Mouse (Mus musculus) forebrain, embryonic 12.5 days (tissue): ENCODE data around the gene Aplnr. TPM values are rescaled to one million over a fixed set of nuclear protein-coding genes. Genes with fewer than 3 reads are reported as not detected.

Source experiments
- ATAC-seq: fragments of 200-750 bp; cut with Nextera tagmentation; 2 replicates; pipeline ENCODE4 v1.8.0; 2017; ENCODE audit warnings: moderate TSS enrichment; ENCODE audit not compliant: low FRiP score
- H3K27ac ChIP-seq: fragments of 300-500 bp; sonication (generic); 2 replicates; pipeline ENCODE4 v1.5.1; 2016; ENCODE audit warnings: mild to moderate bottlenecking
- H3K27me3 ChIP-seq: fragments of 300-500 bp; sonication (generic); 2 replicates; pipeline ENCODE4 v1.6.1; 2016; ENCODE audit warnings: mild to moderate bottlenecking
- H3K36me3 ChIP-seq: fragments of 300-500 bp; sonication (generic); replicated peaks from 2 replicates; pipeline ENCODE4 v1.6.1; 2016; ENCODE audit warnings: mild to moderate bottlenecking
- H3K4me1 ChIP-seq: fragments of 300-500 bp; sonication (generic); 2 replicates; pipeline ENCODE4 v1.6.1; 2016
- H3K4me2 ChIP-seq: fragments of 300-500 bp; sonication (generic); 2 replicates; pipeline ENCODE4 v1.6.1; 2016; ENCODE audit warnings: mild to moderate bottlenecking, moderate library complexity
- H3K4me3 ChIP-seq: fragments of 300-500 bp; sonication (generic); replicated peaks from 2 replicates; pipeline ENCODE4 v1.5.1; 2016; ENCODE audit warnings: mild to moderate bottlenecking
- H3K9ac ChIP-seq: fragments of 300-500 bp; sonication (generic); 2 replicates; pipeline ENCODE4 v1.6.1; 2016; ENCODE audit warnings: mild to moderate bottlenecking
- H3K9me3 ChIP-seq: fragments of 300-500 bp; sonication (generic); 2 replicates; pipeline ENCODE4 v1.6.1; 2016
- whole genome bisulfite sequencing: fragments of 180-500 bp; shearing (Covaris S2); methylation state at CpG from one replicate; pipeline ENCODE4 v1.1.7; 2016; 5-methylcytosine and 5-hydroxymethylcytosine counted together
- polyA plus RNA-seq: library from polyadenylated mRNA; unstranded; fragments of >200 nt; fragmentation: Nextera tagmentation; extraction: Ambion mirVana; gene quantifications from 2 replicates; pipeline ENCODE4 v1.2.1, GENCODE M21; 2016

Aplnr gene
- polyA plus RNA-seq, 1 experiment from 2014 or later, result 28.1 TPM

- Histone ChIP-seq H3K9me3 (no peaks in the 10 kb centered on the region), H3K27ac (no peak overlapping the region), H3K27me3 (no peaks in the 10 kb centered on the region; the same call in 1 of the 2 replicates), H3K4me2 (no peak overlapping the region), H3K36me3 (no peaks in the 10 kb centered on the region), H3K4me1 (no peaks in the 10 kb centered on the region), H3K9ac (no peak overlapping the region), H3K4me3 (no peak overlapping the region)
- ATAC-seq, result no peak
- 77% methylated on average over 7 of the region's 7 CpGs for WGBS
Observed at GRCm38 (mm10) chr2:85139846-85140245, 3.8 kb downstream of the Aplnr start.

GRCm38 (mm10) chr2:85140833-85141232 is 4.8 kb downstream of the Aplnr start:
- Histone ChIP-seq H3K9ac (no peak overlapping the region), H3K4me2 (no peak overlapping the region)

GRCm38 (mm10) chr2:85144908-85145307 is 8.9 kb downstream of the Aplnr start:
- no peak overlapping the region for H3K9ac ChIP-seq
- no peak overlapping the region for H3K4me3 ChIP-seq
- no peak overlapping the region for H3K4me2 ChIP-seq
- no peaks in the 10 kb centered on the region for H3K9me3 ChIP-seq
- no peaks in the 10 kb centered on the region for H3K4me1 ChIP-seq
- H3K27ac ChIP-seq, result no peak overlapping the region
- H3K36me3 ChIP-seq, result no peaks in the 10 kb centered on the region
- ATAC-seq, result no peak
- H3K27me3 ChIP-seq, result no peaks in the 10 kb centered on the region
- WGBS, result 88% methylated on average over 2 of the region's 2 CpGs

More at GRCm38 (mm10) chr2:85140833-85141232, 4.8 kb downstream of the Aplnr start:
- no peak for ATAC-seq
- Histone ChIP-seq H3K4me1 (no peaks in the 10 kb centered on the region), H3K4me3 (no peak overlapping the region), H3K27me3 (no peaks in the 10 kb centered on the region; the same call in 1 of the 2 replicates), H3K27ac (no peak overlapping the region), H3K36me3 (no peaks in the 10 kb centered on the region), H3K9me3 (no peaks in the 10 kb centered on the region)

GRCm38 (mm10) chr2:85145346-85145745 is 9.3 kb downstream of the Aplnr start:
- H3K36me3 ChIP-seq, result no peaks in the 10 kb centered on the region
- H3K4me3 ChIP-seq, result no peak overlapping the region
- no peak for ATAC-seq
- 82% methylated on average over 3 of the region's 3 CpGs for WGBS
- H3K9ac ChIP-seq, result no peak overlapping the region
- H3K4me2 ChIP-seq, result no peak overlapping the region
- H3K27ac ChIP-seq, result no peak overlapping the region
- no peaks in the 10 kb centered on the region for H3K27me3 ChIP-seq
- no peaks in the 10 kb centered on the region for H3K9me3 ChIP-seq
- H3K4me1 ChIP-seq, result no peaks in the 10 kb centered on the region

- 88% methylated on average over 2 of the region's 2 CpGs for WGBS
- H3K9ac ChIP-seq, result no peak overlapping the region
- H3K9me3 ChIP-seq, result no peaks in the 10 kb centered on the region
- H3K4me3 ChIP-seq, result no peak overlapping the region
- no peaks in the 10 kb centered on the region for H3K27me3 ChIP-seq
- ATAC-seq, result no peak
- H3K27ac ChIP-seq, result no peak overlapping the region
- H3K36me3 ChIP-seq, result no peaks in the 10 kb centered on the region
- no peak overlapping the region for H3K4me2 ChIP-seq
- H3K4me1 ChIP-seq, result no peaks in the 10 kb centered on the region
Observed at GRCm38 (mm10) chr2:85147481-85147880, 11.5 kb downstream of the Aplnr start.

GRCm38 (mm10) chr2:85150373-85150772 is 14.3 kb downstream of the Aplnr start:
- Histone ChIP-seq H3K27ac (no peak overlapping the region), H3K9me3 (no peaks in the 10 kb centered on the region), H3K4me2 (no peak overlapping the region), H3K9ac (no peak overlapping the region), H3K4me1 (no peaks in the 10 kb centered on the region), H3K27me3 (no peaks in the 10 kb centered on the region), H3K4me3 (no peak overlapping the region), H3K36me3 (no peaks in the 10 kb centered on the region)
- ATAC-seq, result no peak
- 85% methylated on average over 1 of the region's 1 CpGs for WGBS

GRCm38 (mm10) chr2:85151233-85151632 is 15.2 kb downstream of the Aplnr start:
- Histone ChIP-seq H3K9ac (no peak overlapping the region), H3K4me2 (no peak overlapping the region), H3K27me3 (no peaks in the 10 kb centered on the region), H3K27ac (no peak overlapping the region), H3K36me3 (no peaks in the 10 kb centered on the region), H3K4me3 (no peak overlapping the region), H3K4me1 (no peaks in the 10 kb centered on the region), H3K9me3 (no peaks in the 10 kb centered on the region)
- 88% methylated on average over 2 of the region's 2 CpGs for WGBS
- no peak for ATAC-seq

GRCm38 (mm10) chr2:85155334-85155733 is 19.3 kb downstream of the Aplnr start:
- H3K4me2 ChIP-seq, result no peak overlapping the region
- 92% methylated on average over 9 of the region's 9 CpGs for WGBS
- ATAC-seq, result no peak

GRCm38 (mm10) chr2:85156136-85156535 is 20.1 kb downstream of the Aplnr start:
- no peak overlapping the region for H3K27ac ChIP-seq
- H3K9me3 ChIP-seq, result no peaks in the 10 kb centered on the region
- 0 out of 2 replicates have a peak, but pooled peaks cover 6% of the 10 kb centered on the region for H3K4me1 ChIP-seq
- H3K27me3 ChIP-seq, result no peaks in the 10 kb centered on the region
- no peak overlapping the region for H3K4me3 ChIP-seq
- H3K4me2 ChIP-seq, result no peak overlapping the region
- 92% methylated on average over 5 of the region's 5 CpGs for WGBS
- H3K9ac ChIP-seq, result no peak overlapping the region
- ATAC-seq, result no peak
- no peaks in the 10 kb centered on the region for H3K36me3 ChIP-seq

More at GRCm38 (mm10) chr2:85155334-85155733, 19.3 kb downstream of the Aplnr start:
- Histone ChIP-seq H3K36me3 (no peaks in the 10 kb centered on the region), H3K4me1 (no peaks in the 10 kb centered on the region), H3K9ac (no peak overlapping the region), H3K4me3 (no peak overlapping the region), H3K9me3 (no peaks in the 10 kb centered on the region), H3K27ac (no peak overlapping the region), H3K27me3 (no peaks in the 10 kb centered on the region)

GRCm38 (mm10) chr2:85157382-85157781 is 21.4 kb downstream of the Aplnr start:
- no peak for ATAC-seq
- WGBS, result 93% methylated on average over 3 of the region's 3 CpGs
- H3K4me1 ChIP-seq, result peaks cover 14% of the 10 kb centered on the region
- no peak overlapping the region for H3K9ac ChIP-seq
- no peak overlapping the region for H3K4me3 ChIP-seq
- no peak overlapping the region for H3K4me2 ChIP-seq
- no peaks in the 10 kb centered on the region for H3K27me3 ChIP-seq
- H3K36me3 ChIP-seq, result no peaks in the 10 kb centered on the region
- H3K9me3 ChIP-seq, result no peaks in the 10 kb centered on the region
- H3K27ac ChIP-seq, result no peak overlapping the region

- H3K27me3 ChIP-seq, result no peaks in the 10 kb centered on the region
- H3K9ac ChIP-seq, result no peak overlapping the region
- H3K36me3 ChIP-seq, result no peaks in the 10 kb centered on the region
- WGBS, result 84% methylated on average over 4 of the region's 4 CpGs
- no peak overlapping the region for H3K27ac ChIP-seq
- peaks cover 17% of the 10 kb centered on the region for H3K4me1 ChIP-seq
- ATAC-seq, result peak; percentile 68
- no peak overlapping the region for H3K4me2 ChIP-seq
- no peak overlapping the region for H3K4me3 ChIP-seq
- H3K9me3 ChIP-seq, result no peaks in the 10 kb centered on the region
Observed at GRCm38 (mm10) chr2:85160901-85161637, 25.0 kb downstream of the Aplnr start.

GRCm38 (mm10) chr2:85161638-85162093 is 25.6 kb downstream of the Aplnr start:
- no peak overlapping the region for H3K4me2 ChIP-seq
- ATAC-seq, result peak; percentile 67
- WGBS, result 10% methylated on average over 1 of the region's 1 CpGs
- no peaks in the 10 kb centered on the region for H3K27me3 ChIP-seq
- no peak overlapping the region for H3K9ac ChIP-seq
- no peaks in the 10 kb centered on the region for H3K36me3 ChIP-seq
- 0 out of 2 replicates have a peak overlapping the region, but pooled peaks have one; percentile 19 for H3K27ac ChIP-seq
- H3K4me1 ChIP-seq, result peaks cover 17% of the 10 kb centered on the region
- no peaks in the 10 kb centered on the region for H3K9me3 ChIP-seq
- H3K4me3 ChIP-seq, result no peak overlapping the region
